ENCODE assay signal across 10 mouse cellular contexts in the genomic region with DNA sequence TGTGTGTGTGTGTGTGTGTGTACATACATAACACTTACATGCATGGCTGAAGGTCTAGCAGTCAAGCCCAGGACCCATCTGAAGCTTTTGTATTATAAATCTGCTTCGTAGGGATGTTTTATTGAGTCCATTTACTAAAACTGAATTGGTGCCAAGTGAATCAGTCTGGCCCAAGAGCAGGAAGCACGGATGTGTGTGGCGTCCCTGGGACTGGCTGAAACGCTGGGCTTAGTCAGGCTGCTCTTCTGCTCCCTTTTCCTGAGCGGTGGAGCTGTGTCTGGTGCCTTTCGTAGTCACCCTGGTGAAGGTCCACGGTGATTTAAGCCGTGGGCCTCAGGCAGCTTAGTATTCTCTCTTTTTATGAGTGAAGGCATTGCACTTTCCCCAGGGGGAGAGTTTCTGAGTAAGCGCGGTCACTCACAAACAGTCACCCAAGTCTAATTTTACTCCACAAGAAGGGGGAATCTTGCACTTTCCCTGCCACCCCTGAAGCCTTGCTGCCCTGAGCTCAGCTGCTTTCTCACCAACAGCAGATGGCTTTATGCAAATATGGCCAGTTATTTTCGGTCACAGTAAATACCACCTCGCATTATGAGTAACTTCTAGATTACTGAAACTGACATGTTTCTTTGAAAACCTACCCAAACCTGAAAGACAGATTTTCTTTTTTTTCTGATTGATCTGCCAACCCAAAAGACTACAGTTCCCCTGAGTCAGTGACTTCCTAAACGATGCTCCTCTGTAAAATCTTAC.
DNase-seq lines count a peak whose midpoint lies in the region; ATAC-seq lines count a peak whose summit lies in the region.
"Had no signal": no experiment of that assay in that cellular context is flagged by ENCODE, and none has a peak within 500 bp of the region (broad histone marks: within the 10 kb centered on the region; RNA-seq: fewer than 3 reads in every experiment).

No protein-coding gene starts in this region.

- H3K9ac ChIP-seq in hindbrain, embryonic 11.5 days (ENCODE audit: low read depth, low read length), result no peak overlapping the region
- H3K9ac ChIP-seq in hindbrain, embryonic 14.5 days, result no peak overlapping the region
- H3K9ac ChIP-seq: embryonic facial prominence, embryonic 15.5 days had no signal

- peaks cover 17% of the 10 kb centered on the region for H3K36me3 ChIP-seq in hindbrain, embryonic 10.5 days
- H3K36me3 ChIP-seq in hindbrain, embryonic 11.5 days (ENCODE audit: control insufficient read depth, insufficient read depth, low read length), result no peaks in the 10 kb centered on the region
- peaks cover 10% of the 10 kb centered on the region for H3K36me3 ChIP-seq in hindbrain, embryonic 14.5 days (replicated peaks; ENCODE audit: control insufficient read depth, insufficient read depth)

- no peak for ATAC-seq in hindbrain, embryonic 11.5 days (ENCODE audit: low FRiP score)
- ATAC-seq in hindbrain, embryonic 14.5 days (ENCODE audit: low FRiP score), result peak; percentile 53; the same call in 1 of the 2 replicates

- 75% methylated on average over 13 of the region's 13 CpGs for WGBS in hindbrain, embryonic 10.5 days
- WGBS in hindbrain, embryonic 11.5 days, result 70% methylated on average over 13 of the region's 13 CpGs
- 42% methylated on average over 13 of the region's 13 CpGs for WGBS in hindbrain, embryonic 14.5 days

- peak overlapping the region; percentile 23; the same call in 1 of the 2 replicates for H3K27ac ChIP-seq in hindbrain, embryonic 10.5 days
- no peak overlapping the region for H3K27ac ChIP-seq in hindbrain, embryonic 11.5 days (ENCODE audit: low read depth, low read length)
- no peak overlapping the region for H3K27ac ChIP-seq in hindbrain, embryonic 14.5 days
- H3K27ac ChIP-seq: embryonic facial prominence, embryonic 15.5 days had no signal

- no peak overlapping the region for H3K4me2 ChIP-seq in hindbrain, embryonic 11.5 days (replicated peaks; ENCODE audit: low read depth, low read length)
- no peak overlapping the region for H3K4me2 ChIP-seq in hindbrain, embryonic 14.5 days (replicated peaks)
- H3K4me2 ChIP-seq: embryonic facial prominence, embryonic 15.5 days had no signal

- no peak for DNase-seq in hindbrain, embryonic 10.5 days (ENCODE audit: low spot score)
- DNase-seq in hindbrain, embryonic 11.5 days (ENCODE audit: low spot score), result no peak
- DNase-seq in 416B (ENCODE audit: low read depth) (peak; percentile 17), adipocyte (ENCODE audit: low spot score) (peak; percentile 34)
- DNase-seq in hindbrain, embryonic 14.5 days (ENCODE audit: low spot score), result peak; percentile 59
- DNase-seq in testis, postnatal 10 days (ENCODE audit: low spot score), result no peak
- DNase-seq in spleen, postnatal 36 days (ENCODE audit: low spot score in 2 of 2), result no peak
- no peak for DNase-seq in gastrocnemius, adult 18-20 months (ENCODE audit: low spot score)
- DNase-seq: lung, postnatal 36 days had no signal

- H3K4me3 ChIP-seq in hindbrain, embryonic 10.5 days, result no peak overlapping the region
- no peak overlapping the region for H3K4me3 ChIP-seq in hindbrain, embryonic 11.5 days (ENCODE audit: low read depth, low read length)
- no peak overlapping the region for H3K4me3 ChIP-seq in hindbrain, embryonic 14.5 days (replicated peaks; ENCODE audit: low read length)
- H3K4me3 ChIP-seq: embryonic facial prominence, embryonic 15.5 days had no signal

- H3K9me3 ChIP-seq in hindbrain, embryonic 10.5 days, result no peaks in the 10 kb centered on the region
- no peaks in the 10 kb centered on the region for H3K9me3 ChIP-seq in hindbrain, embryonic 11.5 days (ENCODE audit: control insufficient read depth, low read length)
- H3K9me3 ChIP-seq in hindbrain, embryonic 14.5 days (ENCODE audit: control insufficient read depth, low read length), result no peaks in the 10 kb centered on the region
- H3K9me3 ChIP-seq: embryonic facial prominence, embryonic 15.5 days had no signal

- H3K4me1 ChIP-seq in hindbrain, embryonic 10.5 days (replicated peaks), result peaks cover 16% of the 10 kb centered on the region
- H3K4me1 ChIP-seq in hindbrain, embryonic 11.5 days (replicated peaks; ENCODE audit: control insufficient read depth, insufficient read depth, low read length), result no peaks in the 10 kb centered on the region; the same call in 1 of the 2 replicates
- peaks cover 14% of the 10 kb centered on the region for H3K4me1 ChIP-seq in hindbrain, embryonic 14.5 days (replicated peaks; ENCODE audit: control insufficient read depth, insufficient read depth, low read length)

- H3K27me3 ChIP-seq in hindbrain, embryonic 10.5 days (ENCODE audit: insufficient read depth, poor library complexity, severe bottlenecking), result no peaks in the 10 kb centered on the region
- no peaks in the 10 kb centered on the region for H3K27me3 ChIP-seq in hindbrain, embryonic 11.5 days (ENCODE audit: control insufficient read depth, insufficient read depth, low read length)
- H3K27me3 ChIP-seq in hindbrain, embryonic 14.5 days (ENCODE audit: control insufficient read depth, insufficient read depth, low read length), result no peaks in the 10 kb centered on the region
- H3K27me3 ChIP-seq: embryonic facial prominence, embryonic 15.5 days had no signal

Comparison
In these comparisons a context has a peak if more than half of its experiments do, and no peak if none do; other contexts are left out.
1. DNase-seq: peak in 416B (single experiment), adipocyte (single experiment) and hindbrain, embryonic 14.5 days (single experiment); none in hindbrain, embryonic 10.5 days (single experiment), hindbrain, embryonic 11.5 days (single experiment), testis, postnatal 10 days (single experiment), spleen, postnatal 36 days (0 of 2) and gastrocnemius, adult 18-20 months (single experiment).